Mouse (Mus musculus) neural tube, embryonic 14.5 days (tissue): ENCODE results near the gene Mta3. TPM values are rescaled to one million over a fixed set of nuclear protein-coding genes. Genes with fewer than 3 reads are reported as not detected.

ENCODE experiments used
- ATAC-seq: fragments of 200-750 bp; cut with Nextera tagmentation; 2 replicates; pipeline ENCODE4 v1.8.0; 2017; ENCODE audit warnings: low read depth, mild to moderate bottlenecking, moderate TSS enrichment, moderate library complexity
- H3K27ac ChIP-seq: fragments of 300-500 bp; sonication (generic); 2 replicates; pipeline ENCODE4 v1.5.1; 2014; ENCODE audit warnings: low read depth, mild to moderate bottlenecking, control low read depth, low read length, moderate library complexity, mixed read lengths
- H3K27me3 ChIP-seq: fragments of 300-500 bp; sonication (generic); 2 replicates; pipeline ENCODE4 v1.6.1; 2014; ENCODE audit warnings: low read length; ENCODE audit not compliant: control insufficient read depth, insufficient read depth
- H3K36me3 ChIP-seq: fragments of 300-500 bp; sonication (generic); 2 replicates; pipeline ENCODE4 v1.6.1; 2014; ENCODE audit warnings: low read length, mixed read lengths; ENCODE audit not compliant: control insufficient read depth, insufficient read depth
- H3K4me1 ChIP-seq: fragments of 300-500 bp; sonication (generic); 2 replicates; pipeline ENCODE4 v1.6.1; 2014; ENCODE audit warnings: low read length; ENCODE audit not compliant: control insufficient read depth, insufficient read depth
- H3K4me2 ChIP-seq: fragments of 300-500 bp; sonication (generic); 2 replicates; pipeline ENCODE4 v1.6.1; 2014; ENCODE audit warnings: mild to moderate bottlenecking, low read depth, low read length, control low read depth
- H3K4me3 ChIP-seq: fragments of 300-500 bp; sonication (generic); 2 replicates; pipeline ENCODE4 v1.5.1; 2014; ENCODE audit warnings: low read depth, low read length, control low read depth, mixed read lengths
- H3K9ac ChIP-seq: fragments of 300-500 bp; sonication (generic); replicated peaks from 2 replicates; pipeline ENCODE4 v1.6.1; 2014; ENCODE audit warnings: low read depth, mild to moderate bottlenecking, control low read depth, low read length, mixed read lengths
- H3K9me3 ChIP-seq: fragments of 300-500 bp; sonication (generic); 2 replicates; pipeline ENCODE4 v1.6.1; 2016; ENCODE audit warnings: low read length; ENCODE audit not compliant: control insufficient read depth
- WGBS: fragments of 180-500 bp; shearing (Covaris S2); extraction: QIAGEN DNeasy Blood & Tissue Kit; methylation state at CpG from one replicate; pipeline ENCODE4 v1.1.7; 2014; 5-methylcytosine and 5-hydroxymethylcytosine counted together
- polyA plus RNA-seq: library from polyadenylated mRNA; unstranded; fragments of >200 nt; fragmentation: Nextera tagmentation; extraction: Ambion mirVana; gene quantifications from 2 replicates; pipeline ENCODE4 v1.2.1, GENCODE M21; 2014

Gene Mta3
- polyA plus RNA-seq, 1 experiment from 2014 or later = 35.0 TPM

- Histone ChIP-seq H3K9ac (no peak overlapping the region), H3K36me3 (no peaks in the 10 kb centered on the region), H3K9me3 (no peaks in the 10 kb centered on the region), H3K4me3 (no peak overlapping the region), H3K4me1 (peaks cover 9% of the 10 kb centered on the region; the same call in 1 of the 2 replicates), H3K27me3 (no peaks in the 10 kb centered on the region), H3K27ac (no peak overlapping the region), H3K4me2 (no peak overlapping the region)
- 78% methylated on average over 8 of the region's 8 CpGs for WGBS
- ATAC-seq = no peak
Observed at GRCm38 (mm10) chr17:83819503-83819902, 113.5 kb downstream of the Mta3 start.

- Histone ChIP-seq H3K4me2 (no peak overlapping the region), H3K9me3 (no peaks in the 10 kb centered on the region), H3K36me3 (no peaks in the 10 kb centered on the region), H3K9ac (no peak overlapping the region), H3K27ac (no peak overlapping the region; the same call in 1 of the 2 replicates), H3K4me1 (peaks cover 9% of the 10 kb centered on the region; the same call in 1 of the 2 replicates), H3K27me3 (no peaks in the 10 kb centered on the region), H3K4me3 (no peak overlapping the region)
- ATAC-seq = peak; percentile 57; the same call in 1 of the 2 replicates
- 60% methylated on average over 5 of the region's 5 CpGs for WGBS
Observed at GRCm38 (mm10) chr17:83820701-83821100, 114.7 kb downstream of the Mta3 start.

GRCm38 (mm10) chr17:83821876-83822275, 115.9 kb downstream of the Mta3 start:
- Histone ChIP-seq H3K27ac (no peak overlapping the region), H3K9me3 (no peaks in the 10 kb centered on the region), H3K4me2 (no peak overlapping the region), H3K36me3 (no peaks in the 10 kb centered on the region), H3K4me3 (no peak overlapping the region), H3K9ac (no peak overlapping the region), H3K4me1 (peaks cover 9% of the 10 kb centered on the region; the same call in 1 of the 2 replicates), H3K27me3 (no peaks in the 10 kb centered on the region)
- WGBS = 95% methylated on average over 3 of the region's 3 CpGs
- ATAC-seq = no peak

GRCm38 (mm10) chr17:83823835-83824234, 117.9 kb downstream of the Mta3 start:
- Histone ChIP-seq H3K4me3 (no peak overlapping the region), H3K4me2 (no peak overlapping the region), H3K27me3 (no peaks in the 10 kb centered on the region), H3K9ac (no peak overlapping the region), H3K36me3 (no peaks in the 10 kb centered on the region), H3K27ac (no peak overlapping the region), H3K4me1 (peaks cover 9% of the 10 kb centered on the region; the same call in 1 of the 2 replicates), H3K9me3 (no peaks in the 10 kb centered on the region)
- no peak for ATAC-seq
- 89% methylated on average over 7 of the region's 7 CpGs for WGBS

- Histone ChIP-seq H3K27me3 (no peaks in the 10 kb centered on the region), H3K27ac (no peak overlapping the region), H3K4me1 (no peaks in the 10 kb centered on the region), H3K36me3 (no peaks in the 10 kb centered on the region), H3K9ac (no peak overlapping the region), H3K9me3 (no peaks in the 10 kb centered on the region), H3K4me2 (no peak overlapping the region), H3K4me3 (no peak overlapping the region)
- 85% methylated on average over 3 of the region's 3 CpGs for WGBS
- no peak for ATAC-seq
Observed at GRCm38 (mm10) chr17:83829356-83829755, 123.4 kb downstream of the Mta3 start.

GRCm38 (mm10) chr17:83830616-83831292, 124.8 kb downstream of the Mta3 start:
- Histone ChIP-seq H3K4me2 (no peak overlapping the region), H3K4me3 (no peak overlapping the region), H3K36me3 (no peaks in the 10 kb centered on the region), H3K9ac (no peak overlapping the region), H3K9me3 (no peaks in the 10 kb centered on the region), H3K4me1 (no peaks in the 10 kb centered on the region), H3K27ac (no peak overlapping the region), H3K27me3 (no peaks in the 10 kb centered on the region)
- 96% methylated on average over 4 of the region's 4 CpGs for WGBS
- ATAC-seq = no peak

GRCm38 (mm10) chr17:83834120-83834519, 128.2 kb downstream of the Mta3 start:
- 60% methylated on average over 4 of the region's 4 CpGs for WGBS
- no peaks in the 10 kb centered on the region for H3K9me3 ChIP-seq
- H3K9ac ChIP-seq = no peak overlapping the region
- H3K27me3 ChIP-seq = no peaks in the 10 kb centered on the region
- no peaks in the 10 kb centered on the region for H3K4me1 ChIP-seq
- no peak overlapping the region for H3K4me3 ChIP-seq
- no peak overlapping the region for H3K27ac ChIP-seq
- H3K36me3 ChIP-seq = no peaks in the 10 kb centered on the region
- no peak overlapping the region for H3K4me2 ChIP-seq
- no peak for ATAC-seq

- 80% methylated on average over 3 of the region's 3 CpGs for WGBS
- no peak for ATAC-seq
Observed at GRCm38 (mm10) chr17:83836048-83836447, 130.1 kb downstream of the Mta3 start.

GRCm38 (mm10) chr17:83837659-83838190, 131.8 kb downstream of the Mta3 start:
- H3K4me2 ChIP-seq = no peak overlapping the region
- H3K27ac ChIP-seq = no peak overlapping the region
- H3K4me1 ChIP-seq = no peaks in the 10 kb centered on the region
- H3K36me3 ChIP-seq = no peaks in the 10 kb centered on the region
- H3K27me3 ChIP-seq = no peaks in the 10 kb centered on the region
- WGBS = 67% methylated on average over 8 of the region's 8 CpGs
- H3K4me3 ChIP-seq = no peak overlapping the region
- H3K9ac ChIP-seq = no peak overlapping the region
- no peaks in the 10 kb centered on the region for H3K9me3 ChIP-seq
- ATAC-seq = no peak

More at GRCm38 (mm10) chr17:83836048-83836447, 130.1 kb downstream of the Mta3 start:
- Histone ChIP-seq H3K4me2 (no peak overlapping the region), H3K4me3 (no peak overlapping the region), H3K36me3 (no peaks in the 10 kb centered on the region), H3K27me3 (no peaks in the 10 kb centered on the region), H3K27ac (no peak overlapping the region), H3K9me3 (no peaks in the 10 kb centered on the region), H3K9ac (no peak overlapping the region), H3K4me1 (no peaks in the 10 kb centered on the region)
